Comparison of ENCODE assay signal across 9 mouse cellular contexts in the genomic region with DNA sequence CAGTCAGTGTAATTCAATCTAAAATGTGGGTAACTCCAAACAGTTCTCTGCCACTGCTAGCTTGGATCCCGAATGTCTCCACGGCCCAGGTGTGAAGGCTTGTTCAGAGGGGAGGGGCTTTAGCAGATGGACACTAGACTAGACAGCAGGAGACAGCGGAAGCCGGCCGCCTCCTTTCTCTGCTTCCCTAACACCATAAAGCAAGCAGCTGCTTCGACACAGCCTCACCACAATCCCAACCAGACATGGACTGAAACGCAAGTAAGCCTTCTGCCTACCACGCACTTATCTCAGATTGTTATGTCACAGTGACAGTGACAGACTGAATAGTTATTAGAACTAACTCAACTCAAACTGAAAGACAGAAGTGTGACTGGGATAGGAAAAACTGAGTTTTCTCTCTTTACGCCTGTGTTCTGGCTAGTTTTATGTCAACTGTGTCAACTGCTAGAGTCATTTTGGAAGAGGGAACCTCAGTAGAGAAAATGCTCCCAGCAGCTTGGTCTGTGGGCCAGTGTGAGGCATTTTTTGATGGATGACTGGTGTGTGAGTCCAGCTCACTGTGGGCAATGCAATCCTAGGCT.
"Had no signal": no experiment of that assay in that cellular context is flagged by ENCODE, and none has a peak within 500 bp of the region (broad histone marks: within the 10 kb centered on the region; RNA-seq: fewer than 3 reads in every experiment).

No protein-coding gene starts in this region.

- DNase-seq: lung, postnatal 14 days; lung, postnatal 36 days; right cerebral cortex, postnatal 14 days; thymus, adult 2 months; thymus, postnatal 25 days; thymus, postnatal 4 days had no signal

- ATAC-seq: lung, postnatal 0 days; midbrain, embryonic 13.5 days; midbrain, embryonic 15.5 days had no signal
